Mouse (Mus musculus) liver, embryonic 14.5 days (tissue): ENCODE data around the gene Alox5ap.
A peak's percentile ranks its signal among the peaks of the same experiment; 100 is the strongest.

ENCODE experiments used
- CTCF ChIP-seq: IDR thresholded peaks from 2 replicates; pipeline ENCODE4 v1.5.1; 2016; ENCODE audit warnings: antibody characterized with exemption, low read depth, control low read depth
- EP300 ChIP-seq: IDR thresholded peaks from 2 replicates; pipeline ENCODE4 v1.6.1; 2016; ENCODE audit warnings: antibody characterized with exemption, low read depth

DNA sequence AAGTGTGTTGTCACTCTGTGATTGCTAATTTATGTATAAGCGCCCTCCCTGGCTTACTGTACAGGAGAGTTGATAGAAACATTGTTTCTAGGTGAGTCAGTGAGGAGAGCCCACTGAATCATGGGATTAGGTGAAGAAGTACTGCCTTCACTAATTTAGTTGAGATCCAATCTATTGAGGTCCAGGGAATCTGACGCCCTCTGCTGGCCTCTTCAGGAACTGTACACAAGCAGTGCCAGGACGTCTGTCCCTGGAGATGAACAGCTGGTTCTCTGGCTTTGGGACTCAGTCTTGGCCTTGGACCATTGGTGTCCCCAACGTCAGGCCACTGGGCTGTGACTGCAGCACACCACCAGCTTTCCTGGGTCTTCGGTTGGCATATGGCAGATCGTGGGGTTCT lies 2.7 kb upstream of the Alox5ap start:
- TF ChIP-seq CTCF (peak; percentile 83), EP300 (no peak)
